Mouse (Mus musculus): ENCODE data around the gene Dusp1.

DNA sequence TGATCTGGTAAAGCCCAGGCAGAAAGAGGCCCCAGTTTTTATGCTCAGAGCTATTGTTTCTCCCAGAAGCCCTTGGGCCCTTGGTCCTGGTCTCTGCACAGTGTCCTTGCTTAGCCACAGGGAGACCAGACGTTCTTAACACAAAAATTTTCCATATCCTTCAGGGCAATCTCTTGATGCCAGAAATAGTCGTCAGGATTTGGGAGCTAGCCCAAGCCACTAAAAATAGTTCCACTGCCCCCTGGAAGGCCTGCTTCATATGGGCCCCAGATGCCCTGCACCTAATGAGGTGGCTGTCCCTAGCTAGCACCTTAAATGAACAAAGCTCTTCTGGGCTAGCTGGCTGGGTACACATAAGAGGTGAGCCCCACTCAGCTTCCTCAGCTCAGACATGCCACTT, 71.0 kb downstream of the Dusp1 start:
- TF ChIP-seq EP300 (IDR thresholded peaks at IDR 0.05; ENCODE audit: insufficient read depth, low read depth, low read length) (peak; percentile 75; the same call in 1 of the 2 replicates), POLR2A (IDR thresholded peaks at IDR 0.05; ENCODE audit: insufficient read depth, low read depth, low read length) (no peak)

Data from heart, adult 2 months (tissue).